Mouse (Mus musculus) megakaryocyte-erythroid progenitor cell, adult 5-6 weeks (primary cell): ENCODE results near the gene Sucla2. TPM values are rescaled to one million over a fixed set of nuclear protein-coding genes. Genes with fewer than 3 reads are reported as not detected.

ENCODE experiments used
- ATAC-seq: replicated peaks from 2 replicates; pipeline ENCODE4 v1.8.0; 2016; ENCODE audit warnings: mild to moderate bottlenecking, inconsistent platforms; ENCODE audit not compliant: severe bottlenecking, poor library complexity, low FRiP score, low TSS enrichment
- total RNA-seq, 2 experiments: library from RNA; stranded (forward) in 1 of 2; stranded (reverse) in 1 of 2; fragments of 200-1000, 215-1000 nt in 1 of 2; fragments of >200 nt in 1 of 2; fragmentation: Nextera tagmentation in 1 of 2; gene quantifications; 2 replicates each; pipeline ENCODE4 v1.2.3; 2014 to 2017

The Sucla2 gene
- 54.4 and 65.8 TPM in 2 replicates for total RNA-seq (2014; fragmentation: Nextera tagmentation)
- 155 and 159 TPM in 2 replicates for total RNA-seq (2017)

DNA sequence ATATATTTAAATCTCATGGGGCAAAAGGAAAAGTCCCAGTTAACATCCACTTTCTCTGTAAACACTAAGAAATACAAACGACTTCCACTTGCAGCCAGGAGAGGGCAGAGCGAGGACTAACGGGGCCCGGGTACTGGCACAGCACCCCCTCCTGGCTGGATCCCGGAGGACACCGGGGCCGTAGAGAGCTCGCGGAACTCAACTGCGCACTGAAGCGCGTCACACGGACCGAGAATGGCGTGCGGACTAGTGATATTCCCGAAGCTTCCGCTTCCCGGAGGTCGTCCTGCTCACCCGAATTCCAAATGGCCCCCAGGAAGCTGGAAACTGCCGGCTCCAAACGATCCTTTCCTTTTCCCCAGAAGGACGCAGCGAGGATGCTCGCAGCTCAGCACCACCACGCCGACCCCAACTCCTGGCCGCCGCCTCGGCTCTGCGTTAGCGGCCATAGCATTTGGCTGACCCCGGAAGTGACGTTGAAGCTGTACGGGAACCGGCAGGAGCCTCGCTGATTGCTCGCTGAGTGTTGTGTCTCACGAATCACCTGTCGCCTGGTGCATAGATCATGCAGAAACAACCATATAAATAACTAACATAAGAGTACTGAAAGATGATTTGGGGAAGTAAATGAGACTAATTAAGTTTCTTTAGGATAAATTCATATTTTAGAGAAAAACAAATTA, at the start of gene Sucla2:
Gene Sucla2 (plus strand): TSS at position 554 of the 683 bp plus-strand sequence.
- peak; percentile 99 for ATAC-seq

DNA sequence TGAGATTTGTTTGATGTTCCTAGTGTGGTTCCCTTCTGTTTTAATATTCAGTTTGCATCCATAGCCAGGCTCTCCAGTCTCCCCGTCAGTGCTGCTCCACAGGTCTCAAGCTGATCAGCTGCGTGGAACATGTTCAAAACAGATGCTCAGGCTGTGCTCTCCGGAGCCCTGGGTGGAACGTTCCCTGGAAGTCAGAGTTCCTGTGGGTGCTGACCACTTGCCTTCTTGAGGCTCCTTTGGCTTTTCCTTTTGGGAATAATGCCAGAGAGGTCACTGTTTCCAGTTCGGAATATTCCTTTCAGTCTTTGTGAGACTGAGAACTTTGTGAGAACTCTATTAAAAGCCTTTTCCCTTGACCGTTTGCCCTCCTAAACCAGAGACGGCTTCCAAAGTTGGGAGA, 49.6 kb upstream of the Sucla2 start:
- ATAC-seq, result no peak

DNA sequence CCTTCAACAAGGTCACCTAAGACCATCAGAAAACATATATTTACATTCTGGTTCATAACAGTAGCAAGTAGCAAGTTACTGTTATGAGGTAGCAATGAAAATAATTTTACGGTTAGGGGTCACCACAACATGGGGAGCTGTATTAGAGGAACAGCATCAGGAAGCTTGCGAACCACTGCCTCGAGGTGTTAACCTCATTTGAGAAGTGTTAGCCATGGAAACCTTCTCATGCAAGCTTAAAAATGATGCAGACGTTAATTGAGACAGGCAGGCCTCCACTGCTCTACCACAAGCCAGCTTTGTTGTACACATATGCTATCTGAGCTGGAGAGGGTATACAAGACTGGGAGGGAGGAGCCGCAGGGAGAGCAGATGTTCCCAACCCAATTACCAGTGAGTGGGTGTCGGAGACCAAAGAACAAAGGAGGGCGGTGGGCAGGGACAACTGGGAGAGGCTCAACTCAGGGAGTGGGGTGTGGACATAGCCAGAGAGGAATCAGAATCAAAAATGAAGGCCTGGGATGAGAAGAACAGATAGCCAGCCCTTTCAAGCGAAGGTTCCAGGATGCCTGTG, 48.7 kb upstream of the Sucla2 start:
- no peak for ATAC-seq

DNA sequence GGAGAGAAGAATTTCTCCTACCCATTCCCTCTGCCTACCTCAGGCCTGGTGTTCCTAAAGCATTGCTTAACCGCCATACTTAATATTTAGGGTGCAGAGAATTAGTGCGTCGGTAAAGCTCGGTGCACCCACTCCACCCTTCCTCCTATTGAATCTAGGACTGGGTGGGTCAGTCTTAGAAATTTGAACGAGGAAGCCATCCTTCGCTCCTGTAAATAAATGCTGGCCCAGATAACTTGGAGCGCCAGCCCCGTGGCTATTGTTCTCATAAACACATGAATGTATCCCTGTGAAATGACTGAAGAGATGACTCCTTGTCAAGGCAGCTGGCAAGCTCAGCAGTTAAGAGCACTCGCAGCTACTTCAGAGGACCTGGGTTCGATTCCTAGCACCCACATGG, 48.0 kb upstream of the Sucla2 start:
- ATAC-seq, result no peak

DNA sequence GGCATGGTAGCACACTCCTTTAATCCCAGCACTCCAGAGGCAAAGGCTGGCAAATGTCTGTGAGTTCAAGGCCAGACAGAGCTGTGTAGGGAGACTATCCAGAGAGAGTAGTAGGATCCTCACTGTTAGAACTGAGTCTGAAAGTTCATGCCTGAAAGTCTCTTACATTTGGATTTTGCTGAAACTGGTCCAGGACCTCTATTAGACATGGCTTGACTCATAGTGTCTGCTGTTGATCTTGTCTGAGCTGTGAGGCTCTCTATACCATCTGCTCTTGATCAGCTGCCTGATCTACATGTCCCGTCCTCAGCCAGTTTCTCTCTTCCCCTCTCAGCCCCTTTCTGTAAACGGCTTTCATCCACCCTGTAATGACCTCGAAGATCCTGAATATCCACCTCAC, 46.8 kb upstream of the Sucla2 start:
- no peak for ATAC-seq

DNA sequence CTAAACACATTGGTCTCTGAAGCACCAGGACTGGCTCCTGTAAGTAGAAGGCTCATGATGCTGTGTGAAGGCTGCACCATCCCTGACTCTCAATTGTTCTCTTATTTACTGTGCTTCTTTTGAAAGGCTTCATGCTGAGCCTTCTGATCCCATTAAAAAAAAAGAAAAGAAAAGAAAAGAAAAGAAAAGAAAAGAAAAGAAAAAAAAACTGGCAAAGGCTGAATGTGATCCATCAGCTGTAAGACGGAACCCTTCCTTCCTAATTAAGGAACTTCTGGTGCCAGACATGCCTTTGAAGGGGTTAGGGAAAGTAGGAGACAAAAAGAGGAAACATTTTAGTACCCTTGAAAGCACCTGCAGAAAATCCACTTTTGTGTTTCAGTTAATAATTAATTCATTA, 45.3 kb upstream of the Sucla2 start:
- ATAC-seq, result no peak

DNA sequence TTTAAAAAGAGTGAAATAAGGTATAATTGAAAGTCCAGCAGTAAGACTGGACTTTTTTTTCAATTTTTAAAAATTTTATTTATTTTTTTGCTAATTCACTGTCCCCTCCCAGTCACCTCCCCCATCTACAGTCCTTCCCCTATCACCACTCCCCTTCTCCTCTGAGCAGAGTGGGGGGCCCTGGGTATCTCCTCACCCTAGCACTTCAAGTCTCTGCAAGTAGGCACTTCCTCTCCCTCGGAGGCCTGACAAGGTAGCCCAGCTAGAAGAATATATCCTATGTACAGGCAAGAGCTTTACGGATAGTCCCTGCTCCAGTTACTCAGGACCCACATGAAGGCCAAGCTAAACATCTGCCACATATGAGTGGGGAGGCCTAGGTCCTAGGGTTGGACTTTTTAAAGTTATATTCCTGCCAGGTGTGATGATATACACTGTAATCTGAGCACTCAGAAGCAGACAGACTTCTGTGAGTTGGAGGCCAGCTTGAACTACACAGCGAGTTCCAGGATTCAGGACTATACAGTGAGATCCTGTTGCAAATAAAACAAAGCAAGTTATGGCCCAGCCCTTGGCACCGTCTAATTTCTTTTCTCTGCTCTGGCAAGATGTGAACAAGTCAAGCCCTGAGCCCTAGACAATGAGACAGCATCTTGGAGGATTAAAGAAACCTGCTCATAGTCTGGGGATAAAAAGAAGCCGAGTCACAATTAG, 41.4 kb upstream of the Sucla2 start:
- ATAC-seq, result no peak

DNA sequence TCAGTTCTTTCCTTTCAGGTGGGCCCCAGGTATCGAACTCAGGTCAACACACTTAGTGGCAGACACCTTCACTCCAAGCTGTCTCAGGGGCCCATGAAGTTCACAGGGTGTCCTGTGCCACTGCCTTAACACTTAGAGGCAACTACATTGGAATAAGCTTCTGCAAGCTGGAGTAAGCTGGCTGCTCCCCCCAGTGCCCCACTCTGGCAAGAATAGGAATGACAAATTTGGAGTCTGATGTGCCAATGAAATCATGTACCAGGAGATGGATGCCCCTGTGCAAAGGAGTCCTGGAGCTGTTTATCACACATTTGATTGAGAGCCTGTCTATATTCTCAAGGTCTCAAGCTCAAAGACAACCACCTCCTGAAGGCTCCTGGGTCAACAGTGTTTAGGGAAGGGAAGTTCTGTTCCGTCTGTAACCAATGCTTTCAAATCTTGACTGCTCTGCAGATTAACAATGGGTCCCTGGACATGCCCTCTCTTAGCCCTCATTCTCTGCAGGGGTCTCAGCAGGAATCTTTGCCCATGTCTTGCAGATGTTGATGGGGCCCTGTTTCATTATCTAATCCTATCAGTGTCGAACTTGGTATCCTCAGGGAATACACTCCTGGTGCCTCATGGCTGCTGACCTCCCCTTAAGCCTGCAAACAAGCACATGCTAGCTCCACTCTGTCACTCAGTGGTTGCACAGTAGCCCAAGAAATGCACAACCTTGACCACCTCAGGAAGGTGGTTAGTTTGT, 40.6 kb upstream of the Sucla2 start:
- ATAC-seq, result no peak

DNA sequence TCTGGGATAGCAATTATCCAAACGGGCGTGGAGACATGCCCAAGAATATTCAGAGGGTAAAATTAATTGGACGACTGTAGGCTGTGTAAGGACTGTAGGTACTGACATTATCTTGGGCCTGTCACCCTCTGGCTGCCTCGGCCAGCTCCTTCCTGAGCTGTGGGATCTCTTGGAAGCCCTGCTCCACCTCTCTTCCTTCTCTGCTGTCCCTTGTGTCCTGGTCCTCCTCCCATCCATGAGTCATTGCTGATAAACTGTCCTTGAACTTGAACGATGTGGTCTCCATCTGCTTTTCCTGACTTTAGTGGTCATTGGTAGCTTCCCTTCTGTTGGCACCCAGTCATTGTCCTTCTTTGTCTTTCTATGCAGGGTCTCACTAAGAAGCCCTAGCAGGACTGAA, 38.5 kb upstream of the Sucla2 start:
- no peak for ATAC-seq

DNA sequence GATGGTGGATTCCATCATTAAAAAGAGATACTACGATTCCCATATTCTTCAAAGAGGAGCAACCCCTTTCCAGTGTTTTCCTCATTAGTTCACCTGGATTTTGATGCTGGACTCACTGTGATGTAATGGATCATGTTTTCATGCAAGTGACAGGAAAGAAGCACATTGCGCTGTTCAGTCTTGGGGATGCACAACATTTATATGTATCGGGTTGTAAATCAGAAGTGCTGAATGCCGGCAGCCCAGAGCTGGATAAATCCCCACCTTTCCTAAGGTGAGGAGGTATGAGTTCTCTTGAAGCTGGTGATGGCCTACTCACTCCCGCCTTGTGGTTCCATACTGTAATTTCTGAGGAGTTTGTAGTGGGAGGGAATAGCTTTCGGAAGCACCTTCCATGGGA, 31.8 kb upstream of the Sucla2 start:
- ATAC-seq, result no peak

DNA sequence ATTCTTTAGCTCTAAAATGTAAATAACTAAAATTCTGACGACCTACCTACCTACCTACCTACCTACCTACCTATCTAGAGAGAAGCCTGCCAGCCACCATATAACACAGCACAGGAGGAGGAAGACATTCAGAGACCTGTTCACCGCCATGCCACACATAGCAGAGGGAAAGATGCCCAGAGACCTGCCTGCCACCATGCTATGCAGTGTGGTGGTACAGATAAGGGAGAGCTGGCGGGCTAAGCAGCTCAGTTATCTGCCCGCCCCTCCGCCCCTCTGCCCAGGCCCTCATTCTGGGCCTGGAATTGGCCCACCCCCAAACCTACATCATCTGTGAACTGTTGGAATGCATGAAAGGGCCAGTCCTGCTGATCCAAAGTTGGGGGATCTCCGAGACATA, 31.0 kb upstream of the Sucla2 start:
- peak; percentile 99 for ATAC-seq

DNA sequence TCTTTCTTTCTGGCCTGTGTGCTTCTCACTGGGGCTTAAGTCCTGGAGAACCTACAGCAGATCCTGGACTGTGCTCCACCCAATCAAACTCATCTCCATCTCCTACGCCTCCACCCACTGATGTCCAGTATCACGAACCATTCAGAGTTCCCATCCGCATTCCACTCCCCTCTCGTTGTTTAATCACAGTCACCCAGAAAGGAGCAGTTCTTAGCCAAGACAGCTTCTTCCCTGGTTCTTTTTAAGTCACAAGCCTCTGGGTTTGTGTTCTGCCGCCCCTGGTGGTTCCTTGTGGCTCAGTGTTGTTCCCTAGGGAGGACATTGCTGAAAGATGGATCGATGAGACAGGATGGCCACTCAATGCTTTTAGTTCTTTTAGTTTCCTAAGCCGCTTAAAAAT, 29.4 kb upstream of the Sucla2 start:
- no peak for ATAC-seq

DNA sequence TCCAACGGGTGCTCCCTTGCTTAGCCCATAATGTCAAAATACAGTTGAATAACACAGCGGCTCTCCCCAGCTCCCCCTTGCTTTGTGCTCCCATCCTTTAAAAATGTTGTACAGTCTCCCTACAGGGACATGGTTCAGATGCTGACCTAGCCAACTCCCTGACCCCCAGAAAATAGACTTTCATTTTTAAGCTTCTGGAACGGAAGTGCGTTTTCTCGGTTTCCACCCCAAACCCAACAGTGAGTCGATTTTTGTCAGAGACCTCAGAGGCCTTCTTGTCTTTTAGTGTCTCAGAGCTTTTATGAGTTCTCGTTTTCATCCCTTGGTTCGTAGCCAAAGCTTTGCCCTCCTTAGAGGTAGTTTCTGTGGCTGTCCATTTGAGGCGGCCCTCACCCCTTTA, 23.8 kb upstream of the Sucla2 start:
- no peak for ATAC-seq

DNA sequence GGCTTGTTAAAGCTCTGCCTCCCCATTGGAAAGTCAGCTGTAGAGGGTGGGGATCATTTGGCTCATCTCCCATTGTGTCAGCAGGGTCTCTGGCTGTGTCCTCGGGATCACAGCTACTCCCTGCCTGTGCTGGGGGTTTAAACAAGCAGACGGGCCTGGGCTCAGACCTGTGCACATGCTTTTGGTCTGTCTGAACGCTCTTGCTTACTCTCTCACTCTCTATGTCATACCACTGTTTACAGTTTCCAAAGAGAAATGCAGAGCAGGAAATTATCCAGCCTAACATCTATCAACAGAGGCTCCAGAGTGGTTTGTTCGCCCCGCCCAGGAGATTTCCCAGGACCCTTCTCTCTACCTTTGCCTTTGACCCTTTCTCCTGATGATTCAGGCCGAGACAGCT, 23.4 kb upstream of the Sucla2 start:
- no peak for ATAC-seq

DNA sequence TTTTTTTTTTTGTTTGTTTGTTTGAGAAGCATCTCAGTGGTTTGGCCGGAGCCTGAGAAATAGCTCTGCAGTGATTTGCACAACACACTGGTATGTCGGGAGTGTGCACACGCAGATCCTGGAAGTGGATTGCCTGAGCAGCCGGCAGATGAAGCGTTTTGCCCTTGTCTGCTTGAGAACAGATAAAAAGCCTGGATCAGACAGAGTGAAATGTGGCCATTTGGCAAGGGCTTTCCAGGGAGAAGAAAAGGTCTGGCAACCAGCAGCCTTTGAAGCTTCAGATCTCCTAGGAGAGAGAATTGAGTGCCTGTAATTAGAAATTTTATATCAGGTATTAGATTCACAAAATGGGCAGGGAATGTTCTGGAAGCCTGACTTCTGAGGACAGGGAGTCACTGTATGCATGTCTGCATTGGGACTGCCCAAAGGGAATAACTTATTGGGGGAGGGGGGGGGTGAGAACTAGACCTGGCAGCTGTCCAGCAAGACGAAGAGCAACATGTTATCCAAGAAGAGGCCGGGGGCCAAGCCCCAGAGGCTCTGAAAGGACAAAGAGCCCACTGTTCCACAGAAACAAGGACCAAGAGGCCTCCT, 22.4 kb upstream of the Sucla2 start:
- ATAC-seq, result no peak

DNA sequence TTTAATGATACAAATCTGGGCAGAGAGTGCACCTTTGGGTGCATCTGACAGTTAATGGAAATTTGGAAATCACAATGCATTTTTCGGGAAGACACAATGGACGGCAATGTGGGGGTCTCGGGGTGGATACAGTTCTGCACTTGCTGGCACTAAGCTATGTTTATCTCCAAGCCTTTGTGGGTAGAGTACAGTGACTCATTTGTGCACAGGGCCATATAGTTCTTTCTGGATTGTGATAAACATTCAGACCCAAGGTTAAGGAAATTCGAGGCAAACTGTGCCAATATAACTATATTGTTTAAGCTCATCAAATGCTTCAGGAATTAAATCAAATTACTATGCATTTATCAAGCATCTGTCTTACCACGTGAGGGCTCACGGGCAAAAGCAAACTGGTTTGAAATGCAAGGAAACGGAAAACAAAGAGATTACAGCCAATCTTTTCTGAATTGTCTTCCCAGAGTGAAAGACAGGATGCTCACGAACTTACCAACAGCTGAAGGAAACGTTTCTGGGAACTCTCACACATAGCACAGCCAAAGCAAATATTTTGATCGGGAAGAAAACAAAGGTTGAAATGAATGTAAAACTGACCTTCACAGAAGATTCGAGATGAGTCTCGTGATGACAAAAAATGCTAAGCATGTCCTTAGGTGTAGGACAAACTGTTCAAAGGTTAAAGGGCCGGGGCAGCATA, 21.7 kb upstream of the Sucla2 start:
- no peak for ATAC-seq

DNA sequence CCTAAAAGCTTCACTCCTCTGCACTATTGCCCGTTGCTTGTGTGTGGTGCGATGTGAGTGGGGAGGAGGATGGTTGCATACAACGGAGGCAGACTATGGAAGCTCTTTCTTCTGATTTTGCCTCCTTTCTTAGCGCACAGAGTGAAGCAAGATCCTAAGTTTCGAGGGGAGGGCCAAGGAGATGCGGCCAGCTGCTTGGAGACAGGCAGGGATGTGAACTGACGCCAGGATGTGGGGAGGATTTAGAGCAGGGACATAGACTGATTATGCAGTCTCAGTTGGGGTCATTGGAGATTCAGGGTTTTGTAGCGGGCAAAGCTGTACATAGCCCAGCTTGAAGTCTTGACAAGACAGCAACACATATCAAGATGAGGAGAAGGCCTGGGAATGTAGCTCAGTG, 18.8 kb upstream of the Sucla2 start:
- no peak for ATAC-seq

DNA sequence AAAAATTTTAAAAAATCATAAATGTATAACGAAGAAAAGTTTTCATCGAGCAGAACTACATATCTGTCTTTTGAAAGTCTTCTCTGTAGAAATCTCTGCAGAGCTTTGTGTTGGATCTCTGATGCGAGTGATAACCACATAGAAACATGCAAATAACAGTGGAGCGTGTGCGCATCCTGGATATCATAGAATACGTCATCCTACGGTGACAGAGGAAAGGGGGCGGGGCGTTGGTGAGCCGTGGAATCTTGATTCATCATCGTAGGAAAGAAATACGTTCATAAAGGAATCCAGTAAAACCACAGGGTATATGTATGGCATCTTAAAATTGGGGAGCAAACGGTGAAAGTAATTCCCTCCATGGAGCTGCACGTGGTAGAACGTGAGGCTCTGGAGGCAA, 17.9 kb upstream of the Sucla2 start:
- no peak for ATAC-seq

DNA sequence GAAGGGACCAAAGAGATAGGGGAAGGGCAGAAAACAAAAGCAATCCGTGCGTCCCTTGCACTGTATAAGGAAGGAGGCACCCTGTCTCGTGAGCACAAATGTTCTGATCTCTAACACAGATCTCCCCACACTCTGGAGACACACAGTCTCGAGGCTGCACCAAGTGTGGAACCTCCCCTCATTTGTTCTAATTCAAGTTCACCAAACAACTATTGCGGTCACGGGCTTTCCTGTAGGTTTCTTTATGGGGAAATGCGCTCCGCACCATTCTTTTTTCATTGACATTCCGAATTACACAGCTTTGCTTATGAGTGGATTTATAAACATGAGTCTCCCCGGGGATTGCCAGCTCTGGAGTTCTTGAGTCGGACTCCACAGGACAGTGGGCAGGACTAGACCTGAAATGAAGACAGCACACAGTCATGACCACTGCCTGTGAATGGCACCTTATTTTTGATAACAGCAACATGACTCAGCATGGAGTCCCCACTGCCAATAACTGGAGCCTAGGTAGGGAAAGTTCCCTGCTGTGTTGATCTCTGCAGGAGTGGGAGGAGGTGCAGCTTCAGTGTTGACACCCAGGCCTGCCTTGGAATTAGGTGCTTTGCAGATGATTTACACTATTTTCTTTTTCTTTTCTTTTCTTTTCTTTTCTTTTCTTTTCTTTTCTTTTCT, 17.3 kb upstream of the Sucla2 start:
- peak; percentile 49 for ATAC-seq
